Mouse (Mus musculus) megakaryocyte, embryonic 14.5 days (primary cell): ENCODE results near the gene Cwc22. TPM values are rescaled to one million over a fixed set of nuclear protein-coding genes. Genes with fewer than 3 reads are reported as not detected.

Source experiments
- H3K27me3 ChIP-seq: replicated peaks from 2 replicates; pipeline ENCODE3; 2012; ENCODE audit warnings: inconsistent platforms
- H3K36me3 ChIP-seq: replicated peaks from 2 replicates; pipeline ENCODE3; 2012; ENCODE audit warnings: low read length, inconsistent platforms, mixed read lengths
- H3K4me1 ChIP-seq: 2 replicates; pipeline ENCODE4 v1.6.1; 2012; ENCODE audit warnings: inconsistent platforms
- H3K4me3 ChIP-seq: replicated peaks from 2 replicates; pipeline ENCODE3; 2012; ENCODE audit warnings: moderate library complexity, mild to moderate bottlenecking, inconsistent platforms
- H3K9me3 ChIP-seq: 2 replicates; pipeline ENCODE4 v1.6.1; 2012; ENCODE audit warnings: inconsistent platforms
- FLI1 ChIP-seq: IDR thresholded peaks from 2 replicates; pipeline ENCODE4 v1.6.1; 2012; ENCODE audit warnings: low read length, inconsistent platforms, mixed read lengths
- GATA1 ChIP-seq: IDR thresholded peaks from 3 replicates; pipeline ENCODE4 v1.6.1; 2012; ENCODE audit warnings: mixed read lengths, low read length, inconsistent platforms, borderline replicate concordance
- polyA plus RNA-seq: library from polyadenylated mRNA; stranded (reverse); fragments of >175 nt; gene quantifications from 2 replicates; pipeline ENCODE4 v1.2.3, GENCODE M21; 2012; ENCODE audit warnings: low replicate concordance; ENCODE audit not compliant: insufficient read depth

Cwc22 gene
- polyA plus RNA-seq, 1 experiment, result 32.2 TPM

DNA sequence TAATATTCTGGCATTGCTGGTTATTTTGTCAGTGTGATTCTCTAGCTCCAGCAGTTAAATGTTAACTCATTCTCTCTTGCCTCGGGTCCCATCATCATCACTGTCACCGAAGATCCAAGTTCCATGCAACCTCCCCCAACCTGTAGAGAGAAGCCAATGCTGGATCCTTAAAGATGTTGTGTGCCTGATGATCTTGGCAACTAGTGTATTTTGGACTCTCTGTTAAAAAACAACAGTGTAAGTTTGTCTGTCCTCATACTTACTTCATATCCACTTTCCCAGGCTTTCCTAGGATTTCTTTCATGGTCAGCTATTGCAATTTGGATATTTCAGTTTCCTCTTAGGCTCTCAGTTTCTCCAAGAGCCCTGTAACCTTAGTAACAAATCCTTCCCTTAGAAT, 25.2 kb upstream of the Cwc22 start:
- peaks cover 6% of the 10 kb centered on the region for H3K4me1 ChIP-seq
- TF ChIP-seq GATA1, result no peak
- no peak for TF ChIP-seq FLI1
- no peaks in the 10 kb centered on the region for H3K36me3 ChIP-seq
- peaks cover 1% of the 10 kb centered on the region for H3K27me3 ChIP-seq
- peaks cover 4% of the 10 kb centered on the region for H3K9me3 ChIP-seq
- H3K4me3 ChIP-seq, result no peak overlapping the region

- no peak for TF ChIP-seq GATA1
- no peak for TF ChIP-seq FLI1
- Histone ChIP-seq H3K4me3 (no peak overlapping the region), H3K27me3 (no peaks in the 10 kb centered on the region), H3K9me3 (no peaks in the 10 kb centered on the region), H3K36me3 (no peaks in the 10 kb centered on the region), H3K4me1 (peaks cover 6% of the 10 kb centered on the region)
Measured at GRCm38 (mm10) chr2:77970556-77970955, 24.4 kb upstream of the Cwc22 start.

DNA sequence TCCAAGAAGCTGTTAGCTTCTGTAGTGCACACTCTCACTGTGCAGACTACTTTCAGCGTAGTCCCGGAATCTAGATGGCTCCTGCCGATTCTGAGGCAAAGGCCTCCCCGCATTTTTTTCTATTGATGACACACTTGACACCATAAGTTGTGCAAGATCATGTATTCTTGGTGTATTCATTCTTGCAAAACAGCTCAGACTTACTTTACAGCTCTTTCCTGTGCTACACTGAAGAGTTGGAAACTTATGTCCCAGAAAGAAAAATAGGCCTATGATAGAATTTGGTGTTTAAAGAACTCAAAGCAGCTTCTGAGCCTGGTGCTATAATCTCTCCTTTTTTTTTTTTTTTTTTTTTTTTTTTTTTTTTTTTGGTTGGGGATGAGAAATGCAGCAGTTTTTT, 23.8 kb upstream of the Cwc22 start:
- Histone ChIP-seq H3K4me1 (peaks cover 6% of the 10 kb centered on the region), H3K4me3 (no peak overlapping the region), H3K36me3 (no peaks in the 10 kb centered on the region), H3K9me3 (no peaks in the 10 kb centered on the region), H3K27me3 (no peaks in the 10 kb centered on the region)
- TF ChIP-seq GATA1 (no peak), FLI1 (no peak)

DNA sequence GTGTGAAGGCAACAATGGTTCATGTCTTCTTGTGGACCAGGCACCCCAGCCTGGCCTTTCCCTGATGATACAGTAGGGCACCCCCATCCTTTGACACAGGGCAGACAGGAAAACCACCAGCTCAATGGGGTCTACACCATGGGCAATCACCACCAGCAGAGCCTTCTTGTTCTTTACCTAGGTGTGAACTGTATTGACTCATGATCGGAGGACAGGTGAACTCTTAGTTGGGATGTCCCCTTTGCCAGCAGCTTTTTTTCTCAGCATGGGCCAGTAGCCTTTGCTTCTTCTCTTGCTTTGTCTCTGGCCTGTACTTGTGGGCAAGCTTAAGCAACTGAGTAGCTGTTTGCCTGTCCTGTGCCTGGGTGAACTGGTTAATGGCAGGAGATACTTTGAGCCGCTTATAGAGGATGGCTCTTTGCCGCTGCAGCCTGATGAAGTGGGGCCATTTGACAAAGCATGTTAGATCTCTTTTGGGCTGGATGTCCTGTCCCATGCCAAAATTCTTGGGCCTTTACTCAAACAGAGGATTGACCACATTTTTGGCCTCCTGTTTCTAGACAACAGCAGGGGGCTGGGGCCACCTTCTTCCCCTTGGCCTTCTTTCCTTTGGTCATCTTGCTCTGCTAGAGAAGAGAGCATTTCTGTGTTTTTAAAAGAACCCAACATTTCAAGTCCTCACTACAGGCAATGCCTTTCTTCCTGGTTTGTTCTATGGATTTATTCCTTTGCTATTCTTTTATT, 16.4 kb upstream of the Cwc22 start:
- Histone ChIP-seq H3K4me1 (peaks cover 3% of the 10 kb centered on the region), H3K9me3 (peaks cover 30% of the 10 kb centered on the region), H3K4me3 (no peak overlapping the region), H3K36me3 (no peaks in the 10 kb centered on the region), H3K27me3 (peaks cover 12% of the 10 kb centered on the region)
- TF ChIP-seq GATA1, result no peak
- peak; percentile 63; the same call in 1 of the 2 replicates for TF ChIP-seq FLI1

- H3K36me3 ChIP-seq, result no peaks in the 10 kb centered on the region
- peaks cover 3% of the 10 kb centered on the region for H3K4me1 ChIP-seq
- peaks cover 12% of the 10 kb centered on the region for H3K27me3 ChIP-seq
- peaks cover 30% of the 10 kb centered on the region for H3K9me3 ChIP-seq
- TF ChIP-seq FLI1, result no peak
- TF ChIP-seq GATA1, result no peak
- no peak overlapping the region for H3K4me3 ChIP-seq
Measured at GRCm38 (mm10) chr2:77961256-77961655, 15.1 kb upstream of the Cwc22 start.

DNA sequence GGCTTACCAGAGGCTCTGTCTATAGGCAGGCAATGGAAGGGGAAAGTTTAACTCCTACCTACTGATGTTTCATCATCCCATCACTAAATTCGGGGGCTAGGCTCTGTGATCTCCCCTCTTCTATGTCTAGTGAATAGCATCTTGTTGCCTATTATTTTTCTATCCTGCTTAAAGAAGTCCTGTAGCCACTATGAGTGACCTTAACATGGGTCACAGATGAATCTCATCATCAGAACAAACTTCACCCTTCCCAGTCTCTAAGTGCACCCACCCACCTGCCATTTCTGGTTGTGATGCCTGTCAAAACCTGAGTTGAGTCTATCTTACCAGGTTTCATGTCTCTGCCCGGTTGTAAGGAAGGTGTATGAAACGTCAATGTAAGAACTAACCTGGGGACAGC, 14.5 kb upstream of the Cwc22 start:
- H3K4me1 ChIP-seq, result peaks cover 3% of the 10 kb centered on the region
- no peak overlapping the region for H3K4me3 ChIP-seq
- H3K9me3 ChIP-seq, result peaks cover 30% of the 10 kb centered on the region
- peaks cover 12% of the 10 kb centered on the region for H3K27me3 ChIP-seq
- no peaks in the 10 kb centered on the region for H3K36me3 ChIP-seq
- TF ChIP-seq FLI1, result no peak; the same call in 1 of the 2 replicates
- no peak for TF ChIP-seq GATA1

DNA sequence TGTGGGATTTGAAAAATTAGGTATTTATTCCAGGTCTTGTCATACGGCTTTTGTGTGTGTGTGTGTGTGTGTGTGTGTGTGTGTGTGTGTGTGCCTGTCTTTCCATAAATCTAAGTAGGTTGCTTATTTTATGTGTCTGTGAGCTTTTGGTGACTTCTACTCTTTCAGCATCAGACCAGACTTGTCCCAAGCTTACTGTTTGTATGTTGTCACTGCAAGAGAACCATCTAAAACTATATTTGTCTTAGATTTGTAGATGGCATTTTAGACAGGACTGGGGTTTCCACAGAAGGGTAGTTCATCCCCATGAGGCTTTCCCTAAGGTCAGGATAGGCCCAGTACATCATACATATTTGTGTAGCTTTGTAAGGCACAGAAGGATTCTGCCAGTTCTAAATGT, 13.2 kb upstream of the Cwc22 start:
- Histone ChIP-seq H3K27me3 (peaks cover 12% of the 10 kb centered on the region), H3K36me3 (no peaks in the 10 kb centered on the region), H3K4me3 (no peak overlapping the region), H3K4me1 (peaks cover 3% of the 10 kb centered on the region), H3K9me3 (peaks cover 30% of the 10 kb centered on the region)
- TF ChIP-seq GATA1, result no peak
- TF ChIP-seq FLI1, result no peak; the same call in 1 of the 2 replicates

DNA sequence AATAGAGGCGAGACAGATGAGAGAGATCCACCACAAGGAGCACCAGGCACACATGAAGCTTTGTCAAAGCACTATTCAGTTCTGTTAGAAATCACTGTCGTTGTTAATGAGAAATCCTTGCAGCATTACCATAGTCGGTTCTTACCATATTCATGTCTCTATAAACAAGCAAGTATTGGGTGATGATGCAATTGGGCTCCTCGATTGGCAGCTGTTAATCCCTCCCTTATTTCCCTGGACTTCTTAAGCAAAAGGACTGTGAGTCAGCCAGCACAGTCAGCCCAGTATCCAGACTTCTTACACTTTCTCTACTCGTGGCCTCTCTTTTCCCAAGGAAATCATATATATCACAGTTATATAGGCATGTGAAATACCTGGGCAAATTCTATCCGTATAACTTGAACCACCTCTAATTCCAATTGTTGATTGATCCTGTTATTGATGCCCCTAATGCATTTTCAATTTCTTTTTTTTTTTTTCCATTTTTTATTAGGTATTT, 5.3 kb upstream of the Cwc22 start:
- no peak for TF ChIP-seq GATA1
- TF ChIP-seq FLI1, result no peak
- peaks cover 30% of the 10 kb centered on the region for H3K9me3 ChIP-seq
- no peak overlapping the region for H3K4me3 ChIP-seq
- peaks cover 6% of the 10 kb centered on the region for H3K27me3 ChIP-seq
- H3K4me1 ChIP-seq, result no peaks in the 10 kb centered on the region; the same call in 1 of the 2 replicates
- H3K36me3 ChIP-seq, result no peaks in the 10 kb centered on the region

GRCm38 (mm10) chr2:77950111-77950510, 3.9 kb upstream of the Cwc22 start:
- TF ChIP-seq GATA1 (no peak), FLI1 (no peak)
- Histone ChIP-seq H3K4me1 (peaks cover 4% of the 10 kb centered on the region), H3K9me3 (peaks cover 30% of the 10 kb centered on the region), H3K27me3 (peaks cover 6% of the 10 kb centered on the region), H3K36me3 (no peaks in the 10 kb centered on the region), H3K4me3 (no peak overlapping the region)

- Histone ChIP-seq H3K36me3 (no peaks in the 10 kb centered on the region), H3K4me1 (peaks cover 10% of the 10 kb centered on the region), H3K27me3 (peaks cover 6% of the 10 kb centered on the region), H3K9me3 (peaks cover 30% of the 10 kb centered on the region), H3K4me3 (no peak overlapping the region)
- TF ChIP-seq FLI1, result no peak
- no peak for TF ChIP-seq GATA1
Measured at GRCm38 (mm10) chr2:77949521-77949920, 3.3 kb upstream of the Cwc22 start.

GRCm38 (mm10) chr2:77948921-77949320, 2.7 kb upstream of the Cwc22 start:
- TF ChIP-seq FLI1 (0 out of 2 replicates have a peak, but pooled peaks have one; percentile 46), GATA1 (no peak)
- Histone ChIP-seq H3K27me3 (peaks cover 6% of the 10 kb centered on the region), H3K36me3 (peaks cover 5% of the 10 kb centered on the region), H3K4me1 (peaks cover 16% of the 10 kb centered on the region), H3K9me3 (peaks cover 30% of the 10 kb centered on the region), H3K4me3 (no peak overlapping the region)
